Mouse (Mus musculus): ENCODE data around the gene Atp6v1c2. TPM values are rescaled to one million over a fixed set of nuclear protein-coding genes. Genes with fewer than 3 reads are reported as not detected.

Atp6v1c2 gene
- polyA plus RNA-seq, 1 experiment from 2014 or later = not detected

DNA sequence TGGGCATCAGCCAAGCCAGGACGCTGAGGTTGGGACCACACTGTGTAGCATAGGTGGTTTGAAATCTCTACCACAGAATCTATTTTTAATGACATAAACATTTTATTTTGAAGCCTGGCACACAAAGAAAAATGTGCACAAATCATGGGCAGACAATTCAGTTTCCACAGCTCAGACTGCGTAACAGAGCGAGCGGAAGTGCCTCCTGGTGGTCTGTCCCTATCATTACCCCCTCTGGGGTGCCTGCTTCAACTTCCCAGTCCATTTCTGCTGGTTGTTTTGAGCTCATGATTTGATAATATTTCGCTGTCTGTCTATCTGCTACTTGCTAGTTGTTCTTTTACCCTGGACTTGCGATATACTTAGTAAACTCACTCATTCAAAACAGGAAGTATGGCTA is 73.6 kb downstream of the Atp6v1c2 start:
- peaks cover 10% of the 10 kb centered on the region; the same call in 1 of the 2 replicates for H3K27me3 ChIP-seq
- ATAC-seq (ENCODE audit: insufficient read depth) = no peak
- no peaks in the 10 kb centered on the region for H3K9me3 ChIP-seq (replicated peaks)
- no peak overlapping the region for H3K4me2 ChIP-seq
- H3K9ac ChIP-seq = no peak overlapping the region
- WGBS (ENCODE audit: insufficient replicate concordance) = 70% methylated on average over 6 of the region's 6 CpGs
- no peaks in the 10 kb centered on the region for H3K36me3 ChIP-seq (replicated peaks)
- no peaks in the 10 kb centered on the region for H3K4me1 ChIP-seq (replicated peaks)
- H3K27ac ChIP-seq (replicated peaks) = no peak overlapping the region
- H3K4me3 ChIP-seq (replicated peaks) = no peak overlapping the region

DNA sequence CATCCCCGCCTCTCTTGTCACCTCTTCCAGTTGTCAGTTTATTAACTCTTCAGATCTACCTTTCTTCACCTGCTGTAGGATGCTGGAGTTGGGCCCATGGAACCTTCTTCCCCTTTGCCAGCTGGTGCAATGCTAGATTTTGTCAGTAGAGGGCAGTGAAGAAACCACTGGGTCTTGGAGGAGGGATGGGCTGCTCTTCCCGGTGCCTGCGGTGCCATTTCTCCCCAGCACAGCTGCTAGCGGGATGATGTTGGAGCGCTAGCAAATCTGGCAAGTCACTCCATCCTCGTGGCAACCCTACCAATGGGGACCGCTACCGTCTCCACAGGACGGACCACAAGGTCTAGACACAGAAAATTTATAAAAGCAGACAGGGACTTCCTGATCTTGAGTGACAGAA is 76.1 kb downstream of the Atp6v1c2 start:
- no peak for ATAC-seq (ENCODE audit: insufficient read depth)
- H3K27me3 ChIP-seq = peaks cover 10% of the 10 kb centered on the region; the same call in 1 of the 2 replicates
- no peaks in the 10 kb centered on the region for H3K4me1 ChIP-seq (replicated peaks)
- H3K27ac ChIP-seq (replicated peaks) = no peak overlapping the region
- no peak overlapping the region for H3K4me3 ChIP-seq (replicated peaks)
- 6% methylated on average over 9 of the region's 9 CpGs for WGBS (ENCODE audit: insufficient replicate concordance)
- no peaks in the 10 kb centered on the region for H3K9me3 ChIP-seq (replicated peaks)
- no peak overlapping the region for H3K9ac ChIP-seq
- no peaks in the 10 kb centered on the region for H3K36me3 ChIP-seq (replicated peaks)
- H3K4me2 ChIP-seq = no peak overlapping the region

DNA sequence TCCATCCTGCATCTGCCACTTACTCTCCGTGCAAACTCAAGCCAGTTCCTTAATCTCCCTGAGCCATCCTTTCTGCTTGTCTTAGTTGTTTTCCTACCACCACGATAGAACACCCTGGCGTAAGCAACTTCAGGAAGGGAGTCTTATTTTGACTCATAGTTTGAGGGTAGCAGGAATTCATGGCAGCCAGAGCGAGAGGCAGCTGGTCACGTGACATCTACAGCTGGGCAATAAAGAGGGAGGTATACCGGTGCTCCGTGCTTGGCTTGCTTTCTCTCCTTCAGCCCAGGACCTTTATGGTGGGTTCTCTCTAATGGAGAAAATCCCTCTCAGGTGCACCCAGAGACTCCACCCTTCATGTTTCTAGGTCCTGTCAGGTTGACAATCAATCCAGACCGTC is 78.2 kb downstream of the Atp6v1c2 start:
- H3K4me3 ChIP-seq (replicated peaks) = no peak overlapping the region
- no peak overlapping the region for H3K4me2 ChIP-seq
- H3K27me3 ChIP-seq = peaks cover 10% of the 10 kb centered on the region; the same call in 1 of the 2 replicates
- no peaks in the 10 kb centered on the region for H3K36me3 ChIP-seq (replicated peaks)
- H3K9ac ChIP-seq = no peak overlapping the region
- no peak for ATAC-seq (ENCODE audit: insufficient read depth)
- no peaks in the 10 kb centered on the region for H3K4me1 ChIP-seq (replicated peaks)
- H3K27ac ChIP-seq (replicated peaks) = no peak overlapping the region
- no peaks in the 10 kb centered on the region for H3K9me3 ChIP-seq (replicated peaks)
- 55% methylated on average over 8 of the region's 8 CpGs for WGBS (ENCODE audit: insufficient replicate concordance)

DNA sequence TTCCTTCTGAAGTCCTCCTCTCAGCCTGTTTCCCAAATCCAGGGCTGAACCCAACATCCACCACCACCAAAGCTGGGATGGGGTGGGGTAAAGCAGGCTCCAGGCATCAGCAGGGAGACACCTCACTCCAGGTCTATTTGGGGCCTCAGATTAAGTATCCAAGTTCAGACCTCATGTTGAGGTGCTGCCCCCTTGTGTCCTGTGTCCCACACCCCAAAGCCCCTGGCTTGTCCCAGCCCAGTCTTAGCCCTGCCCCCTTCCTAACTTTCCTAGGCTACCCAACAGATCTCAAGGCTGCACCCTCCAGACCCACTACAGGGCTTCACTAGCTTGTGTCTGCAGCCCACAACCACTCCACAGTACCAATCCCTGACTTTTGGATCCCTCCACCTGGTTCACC is 87.1 kb downstream of the Atp6v1c2 start:
- no peak overlapping the region for H3K9ac ChIP-seq
- no peaks in the 10 kb centered on the region for H3K36me3 ChIP-seq (replicated peaks)
- no peak overlapping the region for H3K4me2 ChIP-seq
- no peak overlapping the region for H3K27ac ChIP-seq (replicated peaks)
- no peaks in the 10 kb centered on the region for H3K9me3 ChIP-seq (replicated peaks)
- no peaks in the 10 kb centered on the region for H3K27me3 ChIP-seq
- no peak overlapping the region for H3K4me3 ChIP-seq (replicated peaks)
- no peak for ATAC-seq (ENCODE audit: insufficient read depth)
- H3K4me1 ChIP-seq (replicated peaks) = no peaks in the 10 kb centered on the region

DNA sequence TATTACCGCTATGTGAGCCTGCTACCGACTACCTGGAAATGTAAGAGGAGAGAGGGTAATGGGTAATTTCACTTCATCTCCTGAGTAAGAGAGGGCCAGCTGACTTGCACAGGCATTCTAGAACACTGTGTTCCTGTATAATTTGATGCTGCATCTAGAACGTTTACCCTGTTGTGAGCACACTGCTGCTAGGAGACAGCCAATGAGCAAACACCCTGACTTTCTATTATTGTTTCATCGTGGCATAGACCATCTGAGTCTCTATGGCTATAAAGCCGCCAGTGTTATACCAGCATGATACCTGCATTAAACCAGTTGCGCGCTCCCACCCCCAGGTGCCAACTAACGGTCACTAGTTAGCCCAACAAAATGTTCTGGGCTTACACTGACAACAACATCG is 87.5 kb downstream of the Atp6v1c2 start:
- Histone ChIP-seq H3K9me3 (replicated peaks) (no peaks in the 10 kb centered on the region), H3K4me2 (no peak overlapping the region), H3K36me3 (replicated peaks) (no peaks in the 10 kb centered on the region), H3K4me3 (replicated peaks) (no peak overlapping the region), H3K4me1 (replicated peaks) (no peaks in the 10 kb centered on the region), H3K9ac (no peak overlapping the region), H3K27ac (replicated peaks) (no peak overlapping the region), H3K27me3 (no peaks in the 10 kb centered on the region)
- no peak for ATAC-seq (ENCODE audit: insufficient read depth)
- 79% methylated on average over 9 of the region's 9 CpGs for WGBS (ENCODE audit: insufficient replicate concordance)

DNA sequence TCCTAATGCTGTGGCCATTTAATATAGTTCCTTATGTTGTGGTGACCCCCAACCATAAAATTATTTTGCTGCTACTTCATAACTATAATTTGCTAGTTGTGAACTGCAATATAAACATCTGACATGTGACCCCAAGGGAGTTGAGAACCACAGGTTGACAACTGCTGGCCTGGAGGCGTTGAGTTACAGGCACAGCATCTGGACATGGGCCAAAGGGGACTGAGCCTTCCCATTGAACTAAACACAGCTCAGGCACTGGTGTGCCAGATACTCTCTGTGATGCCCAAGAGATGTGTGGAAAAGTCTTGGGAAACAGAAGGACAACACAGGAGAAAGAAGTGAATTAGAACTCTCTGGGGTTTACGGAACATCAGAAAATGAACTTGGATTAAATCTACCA is 88.1 kb downstream of the Atp6v1c2 start:
- Histone ChIP-seq H3K4me3 (replicated peaks) (no peak overlapping the region), H3K9ac (no peak overlapping the region), H3K27me3 (no peaks in the 10 kb centered on the region), H3K27ac (replicated peaks) (no peak overlapping the region), H3K36me3 (replicated peaks) (no peaks in the 10 kb centered on the region), H3K4me2 (no peak overlapping the region), H3K9me3 (replicated peaks) (no peaks in the 10 kb centered on the region), H3K4me1 (replicated peaks) (no peaks in the 10 kb centered on the region)
- ATAC-seq (ENCODE audit: insufficient read depth) = no peak
- WGBS (ENCODE audit: insufficient replicate concordance) = 60% methylated on average over 2 of the region's 2 CpGs

DNA sequence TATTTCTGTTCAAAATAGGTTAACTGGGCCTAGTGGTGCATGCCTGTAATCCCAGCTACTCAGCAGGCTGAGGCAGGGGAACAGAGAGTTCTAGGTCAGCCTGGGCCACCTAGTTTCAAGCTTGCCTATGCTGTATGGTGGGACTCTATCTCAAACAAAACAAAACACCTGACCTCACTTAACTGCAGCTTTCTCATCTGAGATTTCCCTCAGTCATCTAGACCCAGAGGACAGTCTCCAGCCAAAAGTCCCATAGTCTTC is 89.8 kb downstream of the Atp6v1c2 start:
- no peak overlapping the region for H3K9ac ChIP-seq
- no peaks in the 10 kb centered on the region for H3K9me3 ChIP-seq (replicated peaks)
- H3K36me3 ChIP-seq (replicated peaks) = no peaks in the 10 kb centered on the region
- H3K4me3 ChIP-seq (replicated peaks) = no peak overlapping the region
- H3K4me1 ChIP-seq (replicated peaks) = no peaks in the 10 kb centered on the region
- H3K4me2 ChIP-seq = no peak overlapping the region
- no peak overlapping the region for H3K27ac ChIP-seq (replicated peaks)
- ATAC-seq (ENCODE audit: insufficient read depth) = no peak
- H3K27me3 ChIP-seq = no peaks in the 10 kb centered on the region

DNA sequence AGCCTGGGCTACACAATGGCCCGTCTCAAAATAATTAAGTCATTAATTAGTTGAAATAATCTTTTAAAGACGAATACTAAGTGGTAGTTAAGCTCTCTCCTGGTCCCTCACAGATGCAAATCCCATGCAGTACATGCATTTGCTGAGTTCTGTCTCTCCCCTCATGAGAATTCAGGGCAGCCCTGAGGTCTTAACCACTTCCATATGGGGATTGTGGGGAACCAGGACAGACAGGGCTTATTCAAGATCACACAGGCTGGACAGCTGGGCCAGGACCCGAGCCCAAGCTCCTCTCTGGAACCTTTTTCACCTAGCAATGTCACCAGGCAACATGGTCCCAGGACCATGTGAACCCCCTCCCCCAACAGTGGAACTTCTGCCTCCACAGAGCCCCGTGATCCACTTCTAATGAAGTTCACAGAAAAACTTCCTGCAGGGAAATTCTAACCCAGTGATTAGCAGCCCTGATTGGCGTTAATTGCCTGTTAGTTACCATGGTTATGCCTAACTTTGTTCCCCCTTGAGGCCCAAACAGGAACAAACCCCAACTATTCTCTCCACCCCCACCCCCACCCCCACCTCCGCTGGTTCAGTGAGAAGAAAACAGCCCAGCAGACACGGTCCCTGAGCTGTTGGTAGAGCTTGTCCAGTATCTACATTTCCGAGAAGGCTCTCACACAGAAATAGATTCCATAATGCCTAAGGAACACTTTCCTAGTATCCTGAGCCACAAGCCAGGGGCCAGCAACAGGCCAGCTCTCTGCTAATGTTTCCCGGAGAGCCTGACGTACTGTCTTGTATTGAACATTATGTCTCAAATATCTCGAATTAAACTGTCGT is 90.4 kb downstream of the Atp6v1c2 start:
- Histone ChIP-seq H3K27me3 (no peaks in the 10 kb centered on the region), H3K4me3 (replicated peaks) (no peak overlapping the region), H3K27ac (replicated peaks) (no peak overlapping the region), H3K36me3 (replicated peaks) (no peaks in the 10 kb centered on the region), H3K4me1 (replicated peaks) (no peaks in the 10 kb centered on the region), H3K9me3 (replicated peaks) (no peaks in the 10 kb centered on the region), H3K4me2 (no peak overlapping the region), H3K9ac (no peak overlapping the region)
- 44% methylated on average over 12 of the region's 12 CpGs for WGBS (ENCODE audit: insufficient replicate concordance)
- ATAC-seq (ENCODE audit: insufficient read depth) = no peak

DNA sequence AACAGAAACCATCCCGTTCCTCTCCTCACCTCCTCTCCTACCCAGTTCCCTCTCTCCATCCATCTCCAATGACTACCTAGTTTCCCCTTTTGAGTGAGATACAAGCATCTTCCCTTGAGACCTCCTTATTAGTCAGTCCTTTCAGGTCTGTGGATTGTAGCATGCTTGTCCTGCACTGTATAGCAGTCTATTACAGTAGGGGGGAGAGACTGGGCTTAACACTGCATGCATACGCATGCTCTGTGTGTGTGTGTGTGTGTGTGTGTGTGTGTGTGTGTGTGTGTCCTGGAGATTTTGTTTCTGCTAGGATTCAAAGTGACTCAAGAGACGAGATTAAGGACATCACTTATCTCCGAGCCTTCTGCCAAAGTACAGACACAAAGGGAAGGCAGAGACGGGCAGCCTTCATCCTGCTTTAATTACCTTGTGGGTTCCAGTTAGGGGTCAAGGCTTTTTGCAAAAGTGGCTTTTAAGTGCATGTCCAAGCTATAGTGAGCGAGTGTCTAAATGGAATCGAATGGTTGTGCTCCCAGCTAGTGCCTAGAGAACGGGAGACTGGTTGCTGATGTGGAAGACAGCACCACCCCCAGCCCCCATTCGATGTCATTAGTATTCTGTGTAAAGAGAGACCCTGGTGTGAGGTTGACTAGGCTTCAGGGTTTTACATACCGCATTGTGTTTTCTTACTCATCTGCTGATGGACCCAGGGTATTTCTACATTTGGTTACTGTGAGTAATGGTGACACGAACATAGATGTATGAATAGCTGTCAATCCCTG is 93.4 kb downstream of the Atp6v1c2 start:
- Histone ChIP-seq H3K4me2 (no peak overlapping the region), H3K9me3 (replicated peaks) (no peaks in the 10 kb centered on the region), H3K4me3 (replicated peaks) (no peak overlapping the region), H3K4me1 (replicated peaks) (no peaks in the 10 kb centered on the region), H3K27ac (replicated peaks) (no peak overlapping the region), H3K27me3 (no peaks in the 10 kb centered on the region), H3K36me3 (replicated peaks) (no peaks in the 10 kb centered on the region), H3K9ac (no peak overlapping the region)
- 44% methylated on average over 11 of the region's 11 CpGs for WGBS (ENCODE audit: insufficient replicate concordance)
- ATAC-seq (ENCODE audit: insufficient read depth) = no peak

Small RNA genes lying within 50 kb of the gene (microRNA-seq; reads per million reads assigned to microRNA genes)
- gene Mir3066 = 42.4 reads per million, percentile 44 among the genes with 10 or more reads in this experiment

Other genes starting within 250 kb of the Atp6v1c2 start
- gene Kcnf1, start 152.5 kb downstream of the Atp6v1c2 start, polyA plus RNA-seq (2015; fragmentation: Nextera tagmentation; extraction: Ambion mirVana) = 0.21 and 0.29 TPM in 2 replicates
- 225 and 228 TPM in 2 replicates for gene Pdia6, start 62.8 kb downstream of the Atp6v1c2 start, polyA plus RNA-seq (2015; fragmentation: Nextera tagmentation; extraction: Ambion mirVana)
- 8.8 and 9.9 TPM in 2 replicates for gene Nol10, start 19.1 kb upstream of the Atp6v1c2 start, polyA plus RNA-seq (2015; fragmentation: Nextera tagmentation; extraction: Ambion mirVana)
- gene Odc1, start 215.4 kb upstream of the Atp6v1c2 start, polyA plus RNA-seq (2015; fragmentation: Nextera tagmentation; extraction: Ambion mirVana) = 404 and 432 TPM in 2 replicates